Mouse (Mus musculus): ENCODE measurements around the gene Gm10282. TPM values are rescaled to one million over a fixed set of nuclear protein-coding genes. Genes with fewer than 3 reads are reported as not detected.
A peak's percentile ranks its signal among the peaks of the same experiment; 100 is the strongest.

Gene Gm10282
- total and polyA plus RNA-seq, 2 experiments: 0.37 to 1.0 TPM

DNA sequence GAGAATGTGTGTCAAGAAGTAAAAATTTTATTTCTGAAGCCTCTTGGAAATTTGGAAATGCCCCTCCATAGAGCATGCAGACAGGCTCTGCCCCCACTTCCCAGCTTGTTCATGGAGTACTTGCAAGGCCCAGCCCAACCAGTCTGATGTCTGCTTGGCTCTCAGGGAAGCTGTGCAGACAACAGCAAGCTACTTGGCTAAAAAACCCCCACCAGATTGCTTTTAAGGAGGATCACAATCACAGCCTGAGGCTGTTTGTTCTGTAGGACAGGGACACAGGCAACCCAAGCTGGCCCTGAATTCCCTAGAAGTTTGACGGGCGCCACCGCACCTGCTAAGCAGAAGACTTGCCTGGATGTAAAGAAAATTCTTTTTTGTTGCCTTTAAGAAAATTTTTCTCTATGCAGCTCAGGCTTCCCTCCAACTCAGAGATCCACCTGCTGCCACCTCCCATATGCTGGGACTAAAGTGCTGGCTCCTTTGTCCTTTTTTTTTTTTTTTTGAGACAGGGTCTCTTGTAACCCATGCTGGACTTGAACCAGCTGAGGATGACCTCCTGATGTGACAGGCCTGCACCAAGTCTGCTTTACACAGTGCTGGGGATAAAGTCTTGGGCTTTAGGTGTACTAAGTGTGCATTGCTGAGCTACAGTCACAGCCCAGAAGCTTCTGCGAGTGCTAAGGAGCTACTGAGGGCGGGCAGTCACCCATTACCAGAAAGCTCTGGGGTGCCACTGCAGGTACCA, 37.7 kb upstream of the Gm10282 start:
- Histone ChIP-seq H3K27me3 (ENCODE audit: control insufficient read depth, insufficient read depth, low read length) (no peaks in the 10 kb centered on the region), H3K9ac (ENCODE audit: low read depth, low read length) (no peak overlapping the region), H3K36me3 (ENCODE audit: control insufficient read depth, insufficient read depth, low read length) (peaks cover 8% of the 10 kb centered on the region), H3K27ac (replicated peaks; ENCODE audit: insufficient read depth, low read depth, low read length) (no peak overlapping the region), H3K79me2 (ENCODE audit: control insufficient read depth, insufficient read depth, low read length) (no peaks in the 10 kb centered on the region), H3K4me3 (ENCODE audit: insufficient read depth, low read depth, low read length) (no peak overlapping the region), H3K4me1 (ENCODE audit: control insufficient read depth, insufficient read depth, low read length) (no peaks in the 10 kb centered on the region)
- no peak for DNase-seq (ENCODE audit: extremely low read depth, low read depth, low spot score)
- TF ChIP-seq POLR2A (IDR thresholded peaks at IDR 0.05; ENCODE audit: extremely low read depth, insufficient read depth, low read length): no peak
- no peak for TF ChIP-seq CTCF (IDR thresholded peaks at IDR 0.05; ENCODE audit: low read depth, low read length)
- 97% methylated on average over 5 of the region's 5 CpGs for WGBS

DNA sequence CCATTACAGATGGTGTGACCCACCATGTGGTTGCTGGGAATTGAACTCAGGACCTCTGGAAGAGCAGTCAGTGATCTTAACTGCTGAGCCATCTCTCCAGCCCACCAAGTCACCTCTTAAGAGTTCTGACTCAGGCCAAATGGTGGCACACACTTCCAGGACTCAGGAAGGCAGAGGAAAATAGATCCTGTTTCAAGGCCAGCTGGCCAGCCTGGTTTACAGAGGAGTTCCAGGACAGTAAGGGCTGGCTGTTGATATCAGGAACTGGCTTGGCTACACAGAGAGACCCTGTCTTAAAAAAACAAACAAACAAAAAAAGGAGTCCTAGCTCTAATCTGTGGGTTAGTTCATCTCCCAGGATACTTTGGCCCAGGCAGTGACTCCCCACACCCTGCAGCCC, 32.0 kb upstream of the Gm10282 start:
- Histone ChIP-seq H3K27ac (replicated peaks; ENCODE audit: insufficient read depth, low read depth, low read length) (no peak overlapping the region), H3K79me2 (ENCODE audit: control insufficient read depth, insufficient read depth, low read length) (no peaks in the 10 kb centered on the region), H3K36me3 (ENCODE audit: control insufficient read depth, insufficient read depth, low read length) (peaks cover 8% of the 10 kb centered on the region), H3K4me3 (ENCODE audit: insufficient read depth, low read depth, low read length) (no peak overlapping the region), H3K4me1 (ENCODE audit: control insufficient read depth, insufficient read depth, low read length) (peaks cover 4% of the 10 kb centered on the region), H3K9ac (ENCODE audit: low read depth, low read length) (no peak overlapping the region), H3K27me3 (ENCODE audit: control insufficient read depth, insufficient read depth, low read length) (no peaks in the 10 kb centered on the region)
- no peak for TF ChIP-seq CTCF (IDR thresholded peaks at IDR 0.05; ENCODE audit: low read depth, low read length)
- peak; percentile 20 for DNase-seq (ENCODE audit: extremely low read depth, low read depth, low spot score)

DNA sequence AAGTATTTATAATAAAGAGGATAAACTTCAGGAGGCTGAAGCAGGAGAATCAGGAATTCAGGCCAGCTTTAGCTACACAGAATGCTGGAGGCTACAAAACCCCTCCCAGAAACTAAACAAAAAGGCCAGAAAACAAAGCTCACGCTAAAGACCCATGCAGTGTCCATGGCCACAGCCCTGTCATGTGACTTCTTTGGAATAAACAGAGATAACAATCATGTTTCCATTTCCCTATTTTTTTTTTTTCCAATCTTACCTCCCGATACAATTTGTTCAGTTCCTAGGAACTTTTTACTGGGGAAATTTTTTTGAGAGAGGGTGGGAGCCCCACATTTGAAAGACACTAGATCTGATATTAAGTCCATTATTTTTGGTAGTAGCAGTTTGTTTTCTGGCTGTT, 31.2 kb upstream of the Gm10282 start:
- Histone ChIP-seq H3K79me2 (ENCODE audit: control insufficient read depth, insufficient read depth, low read length) (no peaks in the 10 kb centered on the region), H3K4me3 (ENCODE audit: insufficient read depth, low read depth, low read length) (no peak overlapping the region), H3K4me1 (ENCODE audit: control insufficient read depth, insufficient read depth, low read length) (peaks cover 4% of the 10 kb centered on the region), H3K9ac (ENCODE audit: low read depth, low read length) (no peak overlapping the region), H3K36me3 (ENCODE audit: control insufficient read depth, insufficient read depth, low read length) (peaks cover 8% of the 10 kb centered on the region), H3K27me3 (ENCODE audit: control insufficient read depth, insufficient read depth, low read length) (no peaks in the 10 kb centered on the region), H3K27ac (replicated peaks; ENCODE audit: insufficient read depth, low read depth, low read length) (no peak overlapping the region)
- DNase-seq (ENCODE audit: extremely low read depth, low read depth, low spot score): no peak
- TF ChIP-seq POLR2A (IDR thresholded peaks at IDR 0.05; ENCODE audit: extremely low read depth, insufficient read depth, low read length) (no peak), CTCF (IDR thresholded peaks at IDR 0.05; ENCODE audit: low read depth, low read length) (no peak)
- WGBS: 30% methylated on average over 2 of the region's 2 CpGs

DNA sequence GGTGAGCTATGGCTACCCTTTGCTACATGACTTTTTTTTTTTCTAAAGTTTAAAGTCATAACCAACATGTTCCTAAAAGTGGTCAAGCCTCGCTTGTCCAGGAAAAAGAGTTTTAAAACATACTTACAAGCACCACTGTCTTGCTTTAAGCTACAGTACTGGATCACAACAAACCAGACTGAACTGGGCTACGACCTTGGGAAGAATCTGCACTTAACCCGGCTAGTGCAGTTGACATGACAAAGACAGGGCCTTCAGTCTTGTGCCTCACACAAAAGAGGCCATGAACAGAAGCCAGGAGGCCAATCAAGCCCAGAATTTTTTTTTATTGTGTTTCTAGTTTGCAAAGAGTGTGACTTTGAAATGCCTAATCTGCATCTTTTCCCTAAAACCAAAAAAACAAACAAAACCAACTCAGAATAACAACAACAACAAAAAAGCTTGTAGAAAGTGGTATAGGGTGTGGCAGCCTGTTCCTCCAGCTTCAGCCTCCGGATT, 29.1 kb upstream of the Gm10282 start:
- H3K27me3 ChIP-seq (ENCODE audit: control insufficient read depth, insufficient read depth, low read length): no peaks in the 10 kb centered on the region
- H3K36me3 ChIP-seq (ENCODE audit: control insufficient read depth, insufficient read depth, low read length): no peaks in the 10 kb centered on the region
- no peak for TF ChIP-seq CTCF (IDR thresholded peaks at IDR 0.05; ENCODE audit: low read depth, low read length)
- no peak overlapping the region for H3K9ac ChIP-seq (ENCODE audit: low read depth, low read length)
- DNase-seq (ENCODE audit: extremely low read depth, low read depth, low spot score): no peak
- H3K4me3 ChIP-seq (ENCODE audit: insufficient read depth, low read depth, low read length): no peak overlapping the region
- no peaks in the 10 kb centered on the region for H3K79me2 ChIP-seq (ENCODE audit: control insufficient read depth, insufficient read depth, low read length)
- H3K27ac ChIP-seq (replicated peaks; ENCODE audit: insufficient read depth, low read depth, low read length): no peak overlapping the region
- 89% methylated on average over 4 of the region's 4 CpGs for WGBS
- peaks cover 4% of the 10 kb centered on the region for H3K4me1 ChIP-seq (ENCODE audit: control insufficient read depth, insufficient read depth, low read length)

DNA sequence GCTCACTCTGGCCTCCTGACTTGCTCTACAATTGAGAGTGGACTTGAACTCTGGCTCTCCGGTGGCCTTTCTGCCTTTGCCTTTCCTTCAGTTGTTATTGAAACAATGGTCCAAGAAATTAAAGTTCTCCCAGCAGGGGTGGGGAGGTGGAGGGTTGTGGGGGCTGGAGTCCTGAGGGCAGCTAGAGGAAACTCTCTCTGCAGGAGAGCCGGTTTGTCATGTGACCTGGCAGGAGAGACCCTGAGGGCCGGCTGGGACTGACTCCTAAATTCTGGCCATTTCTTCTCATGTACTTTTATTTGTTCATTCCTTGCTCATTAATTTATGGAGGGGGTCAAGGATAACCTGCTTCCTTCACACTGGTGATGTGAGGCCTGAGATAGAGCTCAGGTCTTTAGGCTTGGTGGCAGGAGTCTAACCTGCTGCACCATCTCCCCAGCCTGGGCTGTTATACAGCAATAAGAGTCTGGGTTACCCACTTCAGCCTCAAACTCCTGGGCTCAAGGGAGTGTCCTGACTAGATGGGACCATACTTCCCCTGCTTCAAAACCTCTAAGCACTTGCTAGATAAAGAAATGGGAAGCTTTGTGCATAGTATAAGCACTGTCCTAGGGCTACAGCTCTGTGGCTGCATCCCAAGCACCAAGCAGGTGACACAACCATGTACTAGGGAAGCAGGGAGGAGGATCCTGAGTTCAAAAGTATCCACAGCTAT, 28.5 kb upstream of the Gm10282 start:
- Histone ChIP-seq H3K79me2 (ENCODE audit: control insufficient read depth, insufficient read depth, low read length) (no peaks in the 10 kb centered on the region), H3K27ac (replicated peaks; ENCODE audit: insufficient read depth, low read depth, low read length) (no peak overlapping the region), H3K4me1 (ENCODE audit: control insufficient read depth, insufficient read depth, low read length) (peaks cover 4% of the 10 kb centered on the region), H3K9ac (ENCODE audit: low read depth, low read length) (no peak overlapping the region), H3K4me3 (ENCODE audit: insufficient read depth, low read depth, low read length) (no peak overlapping the region), H3K27me3 (ENCODE audit: control insufficient read depth, insufficient read depth, low read length) (no peaks in the 10 kb centered on the region), H3K36me3 (ENCODE audit: control insufficient read depth, insufficient read depth, low read length) (no peaks in the 10 kb centered on the region)
- DNase-seq (ENCODE audit: extremely low read depth, low read depth, low spot score): no peak
- TF ChIP-seq POLR2A (IDR thresholded peaks at IDR 0.05; ENCODE audit: extremely low read depth, insufficient read depth, low read length) (no peak), CTCF (IDR thresholded peaks at IDR 0.05; ENCODE audit: low read depth, low read length) (no peak)
- 81% methylated on average over 3 of the region's 3 CpGs for WGBS

DNA sequence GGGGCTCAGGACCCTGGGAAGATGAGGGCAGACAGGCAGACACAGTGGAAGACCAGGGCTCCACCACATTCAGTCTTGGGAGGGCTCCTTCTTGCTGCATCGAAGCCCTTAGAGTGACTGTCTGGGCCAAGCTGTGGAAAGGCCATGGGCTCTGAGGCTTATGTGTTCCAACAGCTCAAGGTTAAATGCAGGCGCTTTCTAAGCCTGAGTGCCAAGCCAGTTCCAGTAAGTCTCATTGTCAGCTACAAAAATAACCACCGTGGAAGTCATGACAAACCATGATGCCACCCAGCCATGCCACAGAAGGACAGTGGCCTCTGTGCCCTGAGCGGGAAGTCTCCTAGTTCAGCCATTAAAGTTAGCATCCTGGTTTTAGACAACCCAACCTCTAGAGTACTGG, 26.6 kb upstream of the Gm10282 start:
- no peak overlapping the region for H3K9ac ChIP-seq (ENCODE audit: low read depth, low read length)
- DNase-seq (ENCODE audit: extremely low read depth, low read depth, low spot score): no peak
- WGBS: 87% methylated on average over 4 of the region's 4 CpGs
- H3K4me1 ChIP-seq (ENCODE audit: control insufficient read depth, insufficient read depth, low read length): no peaks in the 10 kb centered on the region
- H3K27me3 ChIP-seq (ENCODE audit: control insufficient read depth, insufficient read depth, low read length): no peaks in the 10 kb centered on the region
- no peak overlapping the region for H3K4me3 ChIP-seq (ENCODE audit: insufficient read depth, low read depth, low read length)
- H3K36me3 ChIP-seq (ENCODE audit: control insufficient read depth, insufficient read depth, low read length): no peaks in the 10 kb centered on the region
- no peak overlapping the region for H3K27ac ChIP-seq (replicated peaks; ENCODE audit: insufficient read depth, low read depth, low read length)
- H3K79me2 ChIP-seq (ENCODE audit: control insufficient read depth, insufficient read depth, low read length): no peaks in the 10 kb centered on the region
- TF ChIP-seq CTCF (IDR thresholded peaks at IDR 0.05; ENCODE audit: low read depth, low read length): no peak
- no peak for TF ChIP-seq POLR2A (IDR thresholded peaks at IDR 0.05; ENCODE audit: extremely low read depth, insufficient read depth, low read length)

Data from liver, adult 2 months (tissue).